Mouse (Mus musculus) bone marrow macrophage, adult 2 months (primary cell): Measurements from ENCODE around the gene Lcn12. TPM values are rescaled to one million over a fixed set of nuclear protein-coding genes. Genes with fewer than 3 reads are reported as not detected.

Source experiments
- H3K27ac ChIP-seq: 2 replicates; pipeline ENCODE4 v1.5.1; 2012; ENCODE audit warnings: low read depth, low read length; ENCODE audit not compliant: insufficient read depth
- H3K4me1 ChIP-seq: 2 replicates; pipeline ENCODE4 v1.6.1; 2012; ENCODE audit warnings: low read length; ENCODE audit not compliant: control insufficient read depth, insufficient read depth
- H3K4me3 ChIP-seq: 2 replicates; pipeline ENCODE4 v1.5.1; 2012; ENCODE audit warnings: mild to moderate bottlenecking, low read length, moderate library complexity; ENCODE audit not compliant: insufficient read depth
- CTCF ChIP-seq: IDR thresholded peaks from 2 replicates; pipeline ENCODE4 v1.5.1; 2012; ENCODE audit warnings: low read depth, mild to moderate bottlenecking, low read length, moderate library complexity
- POLR2A ChIP-seq: IDR thresholded peaks from 2 replicates; pipeline ENCODE4 v1.6.1; 2012; ENCODE audit warnings: mild to moderate bottlenecking, low read depth, low read length, borderline replicate concordance
- polyA plus RNA-seq: library from polyadenylated mRNA; stranded (reverse); fragments of >200 nt; gene quantifications from 2 replicates; pipeline ENCODE4 v1.2.4, GENCODE M21; 2012; ENCODE audit not compliant: missing spikeins, insufficient read depth, insufficient read length

The Lcn12 gene
- polyA plus RNA-seq, 1 experiment: not detected

DNA sequence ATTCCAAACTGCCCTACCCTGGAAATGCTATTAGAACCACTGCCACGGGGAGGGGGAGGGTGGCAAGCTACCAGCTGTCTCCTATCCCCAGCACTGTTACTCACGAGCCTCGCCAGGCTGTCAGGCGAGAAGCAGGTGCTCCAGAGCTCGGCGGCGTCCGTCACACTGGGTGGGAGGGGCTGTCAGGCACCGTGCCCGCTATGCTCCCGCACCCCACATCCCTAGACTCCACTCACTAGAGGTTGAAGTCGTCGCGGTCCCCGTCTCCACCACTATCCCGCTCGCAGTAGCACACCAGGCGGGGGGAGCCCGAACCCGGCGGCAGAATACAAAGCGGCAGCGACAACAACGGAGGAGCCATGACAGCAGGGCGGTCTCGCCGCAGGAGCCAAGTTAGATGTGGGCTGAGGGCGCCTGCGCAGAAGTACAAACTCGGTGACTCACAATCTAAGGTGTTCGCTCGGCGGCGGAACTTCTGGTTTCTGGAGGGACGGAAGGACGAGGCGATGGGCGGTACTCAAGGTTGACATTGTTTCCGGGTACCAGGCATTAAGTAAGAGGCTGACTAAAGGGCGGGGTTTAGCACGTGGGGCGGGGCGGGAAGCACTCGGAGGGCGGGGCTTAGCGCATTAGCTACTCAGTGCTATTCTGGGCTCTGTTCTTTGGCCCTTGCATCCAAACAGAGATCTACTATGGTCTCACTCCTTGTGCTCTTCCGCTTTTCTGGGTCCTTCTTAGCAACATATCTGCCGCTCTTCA is 33.0 kb downstream of the Lcn12 start, which contains the start of gene Paxx:
TSS of gene Paxx (minus strand) at position 544 of the 759 bp plus-strand sequence.
- H3K4me1 ChIP-seq: peaks cover 16% of the 10 kb centered on the region
- no peak for TF ChIP-seq POLR2A
- H3K27ac ChIP-seq: peak within 1 kb of the TSS; percentile 77
- peak within 1 kb of the TSS; percentile 87 for H3K4me3 ChIP-seq

DNA sequence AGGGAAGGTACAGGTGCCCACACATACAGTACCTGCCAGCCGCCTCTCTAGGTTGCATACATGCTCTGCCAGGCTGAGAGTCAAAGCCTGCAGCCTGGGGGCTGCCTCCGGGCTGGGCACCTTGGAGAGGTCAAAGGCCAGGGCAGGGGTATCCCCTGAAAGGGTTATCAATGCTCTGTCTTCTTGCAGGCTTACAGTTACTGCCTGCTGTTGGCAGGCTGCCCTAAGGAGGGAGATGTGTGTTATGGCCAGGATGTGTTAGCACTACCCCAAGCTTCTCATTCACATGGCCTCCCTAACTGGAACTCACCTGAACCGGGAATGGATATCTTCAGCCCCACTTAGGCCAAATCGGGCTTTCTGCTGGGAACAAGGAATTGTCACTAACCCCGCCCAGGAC is 33.6 kb downstream of the Lcn12 start:
- no peak for TF ChIP-seq CTCF
- Histone ChIP-seq H3K4me3 (peak overlapping the region; percentile 87), H3K27ac (no peak overlapping the region), H3K4me1 (peaks cover 13% of the 10 kb centered on the region)

DNA sequence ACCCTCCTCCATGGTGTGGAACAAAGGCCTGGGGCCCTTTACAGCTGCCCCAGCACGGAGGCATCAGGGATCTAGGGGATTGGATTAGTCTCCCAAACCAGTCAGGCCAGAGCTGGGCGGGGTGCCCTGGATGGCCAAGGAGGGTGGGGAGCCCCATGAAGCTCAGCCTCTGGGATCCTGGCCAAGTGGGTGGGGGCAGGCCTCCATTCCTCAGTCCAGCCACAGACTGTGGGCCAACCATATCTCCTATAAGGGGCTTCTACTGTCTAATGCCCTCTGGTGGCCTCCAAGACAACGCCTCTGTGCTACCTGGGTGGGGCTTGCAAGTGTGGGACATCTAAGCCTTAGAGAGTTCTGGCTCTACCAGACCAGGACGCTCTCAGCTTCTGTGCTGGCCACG is 34.8 kb downstream of the Lcn12 start:
- Histone ChIP-seq H3K27ac (no peak overlapping the region), H3K4me3 (no peak overlapping the region), H3K4me1 (peaks cover 13% of the 10 kb centered on the region)
- TF ChIP-seq POLR2A (no peak), CTCF (no peak)

DNA sequence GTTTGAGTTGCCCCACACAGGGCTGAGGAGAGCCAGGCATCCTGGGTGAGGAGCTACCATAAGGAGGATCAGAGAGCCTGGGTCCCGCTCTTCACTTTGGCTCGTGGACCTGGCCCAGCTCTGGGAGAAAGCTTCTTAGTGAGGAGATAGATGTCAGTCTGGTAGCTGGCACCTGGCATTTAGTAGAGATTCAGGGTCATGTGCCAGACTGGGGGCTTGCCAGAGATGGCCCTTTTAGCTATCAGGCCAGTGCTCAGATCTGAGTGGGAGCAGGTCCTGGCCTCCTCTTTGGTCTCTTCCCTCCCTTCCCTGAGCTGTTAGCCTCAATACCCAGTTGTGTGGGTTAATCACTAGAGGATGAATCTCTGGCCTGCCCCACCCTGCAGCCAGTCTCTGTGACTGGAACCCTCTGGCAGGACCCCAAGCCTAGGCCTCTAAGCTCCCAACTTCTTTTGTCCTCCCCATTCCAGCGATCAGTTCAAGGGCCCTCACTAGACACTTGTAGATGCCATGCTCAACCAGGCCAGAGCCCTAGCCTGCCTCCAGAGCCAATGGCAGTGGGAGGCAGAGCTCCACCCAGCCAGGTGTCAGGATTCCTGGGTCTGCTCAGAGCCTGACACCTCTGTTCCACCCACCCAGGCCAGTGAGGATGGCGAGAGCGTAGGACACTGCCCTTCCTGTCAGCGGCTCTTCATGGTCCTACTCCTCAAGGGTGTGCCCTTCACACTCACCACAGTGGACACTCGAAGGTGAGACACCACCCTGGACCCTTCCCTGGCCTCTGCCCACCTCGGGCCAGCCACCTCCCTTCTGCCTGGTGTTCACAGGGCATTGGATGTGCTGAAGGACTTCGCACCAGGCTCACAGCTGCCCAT is 36.5 kb downstream of the Lcn12 start:
- TF ChIP-seq CTCF: no peak
- TF ChIP-seq POLR2A: no peak
- Histone ChIP-seq H3K27ac (no peak overlapping the region), H3K4me1 (peaks cover 13% of the 10 kb centered on the region), H3K4me3 (no peak overlapping the region)

DNA sequence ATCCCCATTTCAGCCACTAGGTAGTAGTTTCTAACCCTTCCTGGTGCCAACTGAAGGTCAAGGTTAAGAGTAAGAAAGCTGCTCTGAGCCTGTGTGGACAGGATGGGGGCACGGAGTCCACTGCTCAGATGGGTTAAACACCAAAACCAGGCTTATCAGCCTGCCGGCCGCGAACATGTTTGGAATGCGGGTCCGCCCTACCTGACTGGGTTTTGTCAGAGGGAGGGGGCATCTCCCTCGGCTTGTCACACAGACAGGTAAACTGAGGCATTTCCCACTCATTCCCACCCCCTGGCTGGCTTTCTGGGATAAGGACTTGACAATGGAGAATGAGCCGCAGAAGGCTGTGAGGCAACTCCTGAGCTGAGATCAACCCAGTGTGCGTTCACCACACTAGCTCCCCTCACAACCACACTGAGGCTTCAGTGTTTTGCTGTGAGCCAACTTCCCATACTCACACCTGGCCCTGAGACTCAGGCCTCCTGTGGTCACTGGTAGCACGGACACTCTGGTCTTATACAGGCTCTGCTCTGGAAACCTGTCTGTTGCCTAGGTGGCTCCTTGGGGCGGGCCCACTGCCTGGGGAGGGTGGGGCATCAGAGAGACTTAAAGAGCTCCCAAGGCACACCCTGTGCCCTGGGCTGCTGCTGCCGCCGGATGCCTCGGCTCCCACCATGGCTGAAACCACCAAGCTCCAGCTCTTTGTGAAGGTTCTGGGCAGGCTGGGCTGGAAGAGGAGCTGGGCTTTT is 37.3 kb downstream of the Lcn12 start, which contains the start of gene Clic3:
TSS of gene Clic3 (plus strand) at position 634 of the 749 bp plus-strand sequence.
- H3K4me3 ChIP-seq: no peak within 1 kb of the TSS
- H3K27ac ChIP-seq: no peak within 1 kb of the TSS
- peaks cover 6% of the 10 kb centered on the region for H3K4me1 ChIP-seq
- TF ChIP-seq POLR2A: no peak
- TF ChIP-seq CTCF: no peak

DNA sequence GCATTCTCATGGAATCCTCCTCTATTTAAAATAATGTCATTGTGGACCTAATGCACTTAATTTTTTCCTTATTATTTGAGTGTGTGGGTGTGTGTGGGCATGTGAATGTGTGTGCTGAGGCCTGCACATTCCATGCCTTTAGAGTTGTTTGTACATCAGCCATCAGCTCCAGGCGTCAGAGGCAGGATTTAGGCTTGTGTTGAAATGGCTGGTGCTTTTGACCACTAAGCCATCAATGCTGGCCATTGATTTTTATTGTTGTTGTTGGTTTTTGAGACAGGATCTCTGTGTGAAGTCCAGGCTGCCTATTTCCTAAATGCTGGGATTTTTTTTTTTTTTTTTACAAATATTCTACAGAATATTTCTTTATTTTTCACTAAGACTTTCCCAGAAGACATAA is 40.8 kb downstream of the Lcn12 start:
- no peak for TF ChIP-seq CTCF
- TF ChIP-seq POLR2A: no peak
- peaks cover 5% of the 10 kb centered on the region for H3K4me1 ChIP-seq
- no peak overlapping the region for H3K27ac ChIP-seq
- no peak overlapping the region for H3K4me3 ChIP-seq

DNA sequence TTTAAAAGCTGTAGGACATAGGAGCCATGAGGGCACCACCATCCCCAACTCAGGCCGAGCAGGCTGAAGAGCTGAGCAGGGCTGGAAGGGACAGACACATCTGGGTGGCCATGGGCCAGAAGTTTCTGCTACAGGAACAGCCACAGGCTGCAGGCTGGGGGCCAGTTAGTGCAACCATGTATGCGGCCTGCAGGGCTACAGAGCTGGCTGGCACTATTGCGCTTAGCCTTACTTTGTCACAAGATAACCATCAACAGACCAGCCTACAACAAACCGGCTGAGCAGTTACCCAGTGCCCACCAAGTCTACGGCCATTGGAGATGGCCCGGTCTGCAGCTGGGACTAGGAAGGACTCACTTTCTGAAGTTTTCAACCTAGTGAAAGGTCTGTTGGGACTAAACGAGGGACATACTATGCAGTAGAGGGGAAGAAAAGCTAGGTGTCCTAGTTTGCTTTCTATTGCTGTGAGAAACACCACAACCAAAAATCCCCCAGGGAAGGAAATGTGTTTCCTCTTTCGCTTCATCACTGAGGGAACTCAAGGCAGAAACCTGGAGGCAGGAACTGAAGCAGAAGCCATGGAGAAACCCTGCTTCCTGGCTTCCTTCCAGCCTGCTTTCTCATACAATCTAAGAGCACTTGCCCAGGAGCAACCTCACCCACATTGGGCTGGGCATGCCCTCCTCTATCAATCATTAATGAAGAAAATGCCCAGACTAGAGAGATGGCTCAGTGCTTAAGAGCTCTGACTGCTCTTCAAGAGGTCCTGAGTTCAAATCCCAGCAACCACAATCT is 42.7 kb downstream of the Lcn12 start:
- TF ChIP-seq POLR2A: no peak
- TF ChIP-seq CTCF: no peak

DNA sequence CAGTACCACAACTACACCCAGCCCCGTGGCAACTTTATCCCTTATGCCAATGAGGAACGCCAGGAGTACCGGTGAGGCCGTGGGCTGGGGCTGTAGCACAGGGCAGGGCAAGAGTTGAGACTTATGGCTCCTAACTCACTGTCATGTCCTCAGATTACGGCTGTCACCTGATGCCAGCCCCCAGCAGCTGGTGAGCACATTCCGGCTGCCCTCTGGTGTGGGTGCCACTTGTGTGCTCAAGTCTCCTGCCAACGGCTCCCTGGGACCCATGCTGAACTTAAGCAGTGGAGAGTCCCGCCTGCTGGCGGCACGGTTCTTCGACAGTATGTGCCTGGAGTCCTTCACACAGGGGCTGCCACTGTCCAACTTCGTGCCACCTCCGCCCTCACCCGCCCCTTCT is 51.0 kb downstream of the Lcn12 start:
- no peak overlapping the region for H3K4me3 ChIP-seq
- no peak for TF ChIP-seq POLR2A
- TF ChIP-seq CTCF: no peak
- H3K27ac ChIP-seq: no peak overlapping the region
- H3K4me1 ChIP-seq: no peaks in the 10 kb centered on the region

More for the DNA sequence above, 42.7 kb downstream of the Lcn12 start:
- Histone ChIP-seq H3K4me3 (no peak overlapping the region), H3K4me1 (peaks cover 5% of the 10 kb centered on the region), H3K27ac (no peak overlapping the region)

DNA sequence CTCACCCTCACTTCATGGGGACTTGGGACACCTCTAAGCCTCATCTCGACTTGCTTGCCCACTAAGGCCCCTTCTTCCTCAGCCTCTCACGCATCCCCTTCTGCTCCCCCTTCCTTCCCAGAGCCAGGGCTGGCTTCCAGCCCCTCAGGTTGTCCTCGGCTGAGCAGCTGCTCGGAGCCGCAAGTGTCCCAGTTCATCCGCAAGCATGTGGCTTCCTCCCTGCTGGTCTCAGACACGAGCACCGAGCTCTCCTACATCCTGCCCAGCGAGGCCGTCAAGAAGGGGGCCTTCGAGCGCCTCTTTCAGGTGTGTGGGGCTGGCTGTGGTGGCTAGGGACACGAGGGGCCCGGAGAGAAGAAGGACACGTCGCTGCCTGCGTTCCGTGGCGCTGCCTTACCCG is 52.6 kb downstream of the Lcn12 start:
- H3K4me3 ChIP-seq: no peak overlapping the region
- TF ChIP-seq CTCF (no peak), POLR2A (no peak)
- no peaks in the 10 kb centered on the region for H3K4me1 ChIP-seq
- no peak overlapping the region for H3K27ac ChIP-seq

Other genes starting within 250 kb of the Lcn12 start
- gene AL732309.1, start 247.0 kb downstream of the Lcn12 start, polyA plus RNA-seq: 1.3 and 6.1 TPM in 2 replicates
- 18.1 and 20.4 TPM in 2 replicates for gene Tmem203, start 238.5 kb downstream of the Lcn12 start, polyA plus RNA-seq
- 8.8 and 10.2 TPM in 2 replicates for gene Tprn, start 231.3 kb downstream of the Lcn12 start, polyA plus RNA-seq
- 55.1 and 59.7 TPM in 2 replicates for gene Ssna1, start 221.5 kb downstream of the Lcn12 start, polyA plus RNA-seq
- gene Anapc2, start 221.4 kb downstream of the Lcn12 start, polyA plus RNA-seq: 84.0 and 89.6 TPM in 2 replicates
- gene Tmem210, start 205.8 kb downstream of the Lcn12 start, polyA plus RNA-seq: not detected in 2 replicates
- gene Lrrc26, start 204.0 kb downstream of the Lcn12 start, polyA plus RNA-seq: not detected in 2 replicates
- gene Grin1, start 174.7 kb downstream of the Lcn12 start, polyA plus RNA-seq: 0.79 TPM in 1 of 2 replicates, not detected in the other
- 36.1 and 43.5 TPM in 2 replicates for gene Man1b1, start 161.6 kb downstream of the Lcn12 start, polyA plus RNA-seq
- gene Dpp7, start 137.6 kb downstream of the Lcn12 start, polyA plus RNA-seq: 93.4 and 99.0 TPM in 2 replicates
- 175 and 203 TPM in 2 replicates for gene Uap1l1, start 128.2 kb downstream of the Lcn12 start, polyA plus RNA-seq
- gene Sapcd2, start 121.6 kb downstream of the Lcn12 start, polyA plus RNA-seq: 7.2 and 8.0 TPM in 2 replicates
- gene Entpd2, start 98.0 kb downstream of the Lcn12 start, polyA plus RNA-seq: not detected in 2 replicates
- 5.0 and 6.6 TPM in 2 replicates for gene Npdc1, start 94.6 kb downstream of the Lcn12 start, polyA plus RNA-seq
- 9.5 and 9.6 TPM in 2 replicates for gene Fut7, start 70.6 kb downstream of the Lcn12 start, polyA plus RNA-seq
- gene Abca2, start 65.2 kb downstream of the Lcn12 start, polyA plus RNA-seq: 14.9 and 16.4 TPM in 2 replicates
- not detected in 2 replicates for gene Clic3, start 37.1 kb downstream of the Lcn12 start, polyA plus RNA-seq
- 22.4 and 26.2 TPM in 2 replicates for gene Paxx, start 32.8 kb downstream of the Lcn12 start, polyA plus RNA-seq
- gene Ptgds, start 23.9 kb downstream of the Lcn12 start, polyA plus RNA-seq: not detected in 2 replicates
- gene Fbxw5, start 6.8 kb upstream of the Lcn12 start, polyA plus RNA-seq: 35.0 and 35.4 TPM in 2 replicates
- gene C8g, start 7.8 kb upstream of the Lcn12 start, polyA plus RNA-seq: 1.8 TPM in 1 of 2 replicates, not detected in the other
- gene Traf2, start 53.0 kb upstream of the Lcn12 start, polyA plus RNA-seq: 14.8 and 15.5 TPM in 2 replicates
- gene Edf1, start 63.9 kb upstream of the Lcn12 start, polyA plus RNA-seq: 142 and 160 TPM in 2 replicates
- 0.60 and 1.3 TPM in 2 replicates for gene Mamdc4, start 80.9 kb upstream of the Lcn12 start, polyA plus RNA-seq
- gene Phpt1, start 81.3 kb upstream of the Lcn12 start, polyA plus RNA-seq: 20.0 and 23.0 TPM in 2 replicates
- 0.11 and 0.21 TPM in 2 replicates for gene Ajm1, start 87.8 kb upstream of the Lcn12 start, polyA plus RNA-seq
- 76.0 and 76.9 TPM in 2 replicates for gene Rabl6, start 114.6 kb upstream of the Lcn12 start, polyA plus RNA-seq
- not detected in 2 replicates for gene Ccdc183, start 123.8 kb upstream of the Lcn12 start, polyA plus RNA-seq
- 51.6 and 54.3 TPM in 2 replicates for gene Tmem141, start 128.1 kb upstream of the Lcn12 start, polyA plus RNA-seq
- gene Fcna, start 134.1 kb upstream of the Lcn12 start, polyA plus RNA-seq: 18.6 and 21.5 TPM in 2 replicates
- gene Lcn8, start 159.2 kb upstream of the Lcn12 start, polyA plus RNA-seq: not detected in 2 replicates
- not detected in 2 replicates for gene Lcn5, start 164.0 kb upstream of the Lcn12 start, polyA plus RNA-seq
- not detected in 2 replicates for gene Lcn6, start 182.9 kb upstream of the Lcn12 start, polyA plus RNA-seq
- gene Lcn10, start 188.8 kb upstream of the Lcn12 start, polyA plus RNA-seq: not detected in 2 replicates
- gene Obp2a, start 206.1 kb upstream of the Lcn12 start, polyA plus RNA-seq: not detected in 2 replicates
- gene Bmyc, start 212.8 kb upstream of the Lcn12 start, polyA plus RNA-seq: 29.8 and 34.7 TPM in 2 replicates
- gene Obp2b, start 243.1 kb upstream of the Lcn12 start, polyA plus RNA-seq: not detected in 2 replicates